ENCODE assay signal across 24 mouse cellular contexts in genomic region chr7:92367111-92367510, GRCm38 (mm10).
DNase-seq lines count a peak whose midpoint lies in the region; ATAC-seq lines count a peak whose summit lies in the region.
"Had no signal": no experiment of that assay in that cellular context is flagged by ENCODE, and none has a peak within 500 bp of the region (broad histone marks: within the 10 kb centered on the region; RNA-seq: fewer than 3 reads in every experiment).

No protein-coding gene starts in this region.

- H3K4me3 ChIP-seq in forebrain, embryonic 13.5 days: no peak overlapping the region
- H3K4me3 ChIP-seq in forebrain, embryonic 10.5 days: no peak overlapping the region
- H3K4me3 ChIP-seq: embryonic facial prominence, embryonic 15.5 days; heart, adult 2 months; limb, embryonic 12.5 days; liver, embryonic 12.5 days; megakaryocyte, embryonic 14.5 days; stomach, embryonic 15.5 days had no signal

- H3K9me3 ChIP-seq in forebrain, embryonic 13.5 days (replicated peaks): no peaks in the 10 kb centered on the region
- H3K9me3 ChIP-seq in forebrain, embryonic 10.5 days: no peaks in the 10 kb centered on the region
- H3K9me3 ChIP-seq: embryonic facial prominence, embryonic 15.5 days; limb, embryonic 12.5 days; liver, embryonic 12.5 days; megakaryocyte, embryonic 14.5 days; stomach, embryonic 15.5 days had no signal

- no peaks in the 10 kb centered on the region for H3K36me3 ChIP-seq in forebrain, embryonic 13.5 days (ENCODE audit: poor library complexity, severe bottlenecking)
- H3K36me3 ChIP-seq in forebrain, embryonic 10.5 days (replicated peaks): no peaks in the 10 kb centered on the region
- H3K36me3 ChIP-seq: embryonic facial prominence, embryonic 15.5 days; limb, embryonic 12.5 days; liver, embryonic 12.5 days; stomach, embryonic 15.5 days had no signal

- H3K4me2 ChIP-seq in forebrain, embryonic 13.5 days: no peak overlapping the region
- H3K4me2 ChIP-seq: embryonic facial prominence, embryonic 15.5 days; limb, embryonic 12.5 days; liver, embryonic 12.5 days; stomach, embryonic 15.5 days had no signal

- no peak overlapping the region for H3K27ac ChIP-seq in forebrain, embryonic 13.5 days
- no peak overlapping the region for H3K27ac ChIP-seq in forebrain, embryonic 10.5 days
- H3K27ac ChIP-seq: embryonic facial prominence, embryonic 15.5 days; heart, adult 2 months; limb, embryonic 12.5 days; liver, embryonic 12.5 days; stomach, embryonic 15.5 days had no signal

- no peak for DNase-seq in forebrain, embryonic 10.5 days (ENCODE audit: extremely low spot score, low spot score)
- peak; percentile 21 for DNase-seq in layer of hippocampus, adult 11-12 months (ENCODE audit: low spot score)
- DNase-seq in layer of hippocampus, postnatal 25 days (ENCODE audit: extremely low spot score in 1 of 2, low spot score in 1 of 2): no peak
- peak; percentile 15 to 64 for DNase-seq in right cerebral cortex, postnatal 36 days (ENCODE audit: low spot score in 2 of 2)
- no peak for DNase-seq in right cerebral cortex, postnatal 4 days
- peak; percentile 82 for DNase-seq in telencephalon, adult 2 months (ENCODE audit: low read depth, low spot score)
- DNase-seq in heart, postnatal 14 days: no peak
- DNase-seq: adrenal gland, postnatal 10 days; cerebellum, adult 11 months; cerebellum, postnatal 10 days; embryo, embryonic 11 days; gastrocnemius, postnatal 25 days; heart, adult 2 months; kidney, adult 11 months; lung, adult 2 months; retina, postnatal 1 day had no signal

- WGBS in forebrain, embryonic 13.5 days: 84% methylated on average over 1 of the region's 1 CpGs
- WGBS in forebrain, embryonic 10.5 days: 95% methylated on average over 1 of the region's 1 CpGs

- H3K9ac ChIP-seq in forebrain, embryonic 13.5 days: no peak overlapping the region
- H3K9ac ChIP-seq: embryonic facial prominence, embryonic 15.5 days; limb, embryonic 12.5 days; liver, embryonic 12.5 days; stomach, embryonic 15.5 days had no signal

- H3K27me3 ChIP-seq in forebrain, embryonic 13.5 days: no peaks in the 10 kb centered on the region
- H3K27me3 ChIP-seq in forebrain, embryonic 10.5 days (ENCODE audit: poor library complexity, severe bottlenecking): no peaks in the 10 kb centered on the region
- H3K27me3 ChIP-seq: embryonic facial prominence, embryonic 15.5 days; limb, embryonic 12.5 days; liver, embryonic 12.5 days; megakaryocyte, embryonic 14.5 days; stomach, embryonic 15.5 days had no signal

- peaks cover 5% of the 10 kb centered on the region; the same call in 1 of the 2 replicates for H3K4me1 ChIP-seq in forebrain, embryonic 13.5 days
- H3K4me1 ChIP-seq in forebrain, embryonic 10.5 days: no peaks in the 10 kb centered on the region
- H3K4me1 ChIP-seq: embryonic facial prominence, embryonic 15.5 days; liver, embryonic 12.5 days; megakaryocyte, embryonic 14.5 days; stomach, embryonic 15.5 days had no signal

- 0 out of 2 replicates have a peak, but pooled peaks have one; percentile 33 for ATAC-seq in forebrain, embryonic 13.5 days
- ATAC-seq: activated CD4-positive, CD25-positive, alpha-beta regulatory T cell, adult 4 months; liver, embryonic 12.5 days; midbrain, embryonic 16.5 days had no signal

- intact Hi-C loops in heart, postnatal 14 days (cut with DNase I): no loop called here

Comparison
In these comparisons a context has a peak if more than half of its experiments do, and no peak if none do; other contexts are left out.
1. DNase-seq: peak in layer of hippocampus, adult 11-12 months (single experiment), right cerebral cortex, postnatal 36 days (2 of 2) and telencephalon, adult 2 months (single experiment); none in forebrain, embryonic 10.5 days (single experiment), layer of hippocampus, postnatal 25 days (0 of 2), right cerebral cortex, postnatal 4 days (single experiment) and heart, postnatal 14 days (0 of 2).